Mouse (Mus musculus) embryonic facial prominence, embryonic 14.5 days (tissue): ENCODE measurements at regions not wholly inside any gene's neighbourhood (a gene's known extent, or its start where the extent isn't known, plus 50 kb on each side); places are given as distances from the start of the nearest gene placed in this dataset.

Source experiments
- ATAC-seq: fragments of 200-750 bp; cut with Nextera tagmentation; 2 replicates; pipeline ENCODE4 v1.8.0; 2017; ENCODE audit warnings: low read depth, moderate number of reproducible peaks, moderate TSS enrichment
- DNase-seq: peaks from one replicate; pipeline ENCODE4 v3.0.0-alpha.2; 2015; ENCODE audit warnings: low spot score
- H3K27ac ChIP-seq: fragments of 300-500 bp; sonication (generic); replicated peaks from 2 replicates; pipeline ENCODE4 v1.5.1; 2014; ENCODE audit warnings: low read depth, mild to moderate bottlenecking, low read length, moderate library complexity
- H3K27me3 ChIP-seq: fragments of 300-500 bp; sonication (generic); replicated peaks from 2 replicates; pipeline ENCODE4 v1.6.1; 2014; ENCODE audit warnings: low read length; ENCODE audit not compliant: control insufficient read depth, insufficient read depth
- H3K36me3 ChIP-seq: fragments of 300-500 bp; sonication (generic); 2 replicates; pipeline ENCODE4 v1.6.1; 2014; ENCODE audit warnings: low read length, mixed read lengths; ENCODE audit not compliant: control insufficient read depth, insufficient read depth
- H3K4me1 ChIP-seq: fragments of 300-500 bp; sonication (generic); 2 replicates; pipeline ENCODE4 v1.6.1; 2014; ENCODE audit warnings: antibody characterized with exemption, low read length; ENCODE audit not compliant: control insufficient read depth, insufficient read depth
- H3K4me2 ChIP-seq: fragments of 300-500 bp; sonication (generic); 2 replicates; pipeline ENCODE4 v1.6.1; 2014; ENCODE audit warnings: low read depth, mild to moderate bottlenecking, low read length, moderate library complexity, mixed read lengths
- H3K4me3 ChIP-seq: fragments of 300-500 bp; sonication (generic); 2 replicates; pipeline ENCODE4 v1.5.1; 2014; ENCODE audit warnings: low read depth, mild to moderate bottlenecking, low read length
- H3K9ac ChIP-seq: fragments of 300-500 bp; sonication (generic); 2 replicates; pipeline ENCODE4 v1.6.1; 2014; ENCODE audit warnings: low read depth, mild to moderate bottlenecking, low read length, moderate library complexity, mixed read lengths
- H3K9me3 ChIP-seq: fragments of 300-500 bp; sonication (generic); 2 replicates; pipeline ENCODE4 v1.6.1; 2016; ENCODE audit warnings: low read length; ENCODE audit not compliant: control insufficient read depth
- WGBS: fragments of 180-500 bp; shearing (Covaris S2); extraction: QIAGEN DNeasy Blood & Tissue Kit; methylation state at CpG from one replicate; pipeline ENCODE4 v1.1.7; 2014; 5-methylcytosine and 5-hydroxymethylcytosine counted together

GRCm38 (mm10) chr13:31339901-31340300 is 216.0 kb upstream of the Foxq1 start:
- no peak overlapping the region for H3K9ac ChIP-seq
- H3K27ac ChIP-seq = no peak overlapping the region
- H3K36me3 ChIP-seq = no peaks in the 10 kb centered on the region
- ATAC-seq (no peak), DNase-seq (no peak)
- no peaks in the 10 kb centered on the region for H3K4me1 ChIP-seq
- no peaks in the 10 kb centered on the region for H3K27me3 ChIP-seq
- no peak overlapping the region for H3K4me2 ChIP-seq
- H3K9me3 ChIP-seq = no peaks in the 10 kb centered on the region
- H3K4me3 ChIP-seq = no peak overlapping the region
- WGBS = 66% methylated on average over 2 of the region's 2 CpGs

- Histone ChIP-seq H3K9me3 (no peaks in the 10 kb centered on the region), H3K4me1 (no peaks in the 10 kb centered on the region), H3K9ac (no peak overlapping the region), H3K4me3 (no peak overlapping the region), H3K36me3 (no peaks in the 10 kb centered on the region), H3K27ac (no peak overlapping the region), H3K4me2 (no peak overlapping the region), H3K27me3 (no peaks in the 10 kb centered on the region)
- 79% methylated on average over 7 of the region's 7 CpGs for WGBS
- ATAC-seq (no peak), DNase-seq (no peak)
These were observed 215.5 kb upstream of the Foxq1 start for GRCm38 (mm10) chr13:31340363-31340948.

GRCm38 (mm10) chr13:31341282-31342100 is 214.4 kb upstream of the Foxq1 start:
- WGBS = 65% methylated on average over 15 of the region's 15 CpGs
- H3K4me1 ChIP-seq = no peaks in the 10 kb centered on the region
- no peak overlapping the region for H3K4me3 ChIP-seq
- H3K9ac ChIP-seq = no peak overlapping the region
- no peaks in the 10 kb centered on the region for H3K27me3 ChIP-seq
- no peaks in the 10 kb centered on the region for H3K36me3 ChIP-seq
- DNase-seq = no peak
- H3K9me3 ChIP-seq = no peaks in the 10 kb centered on the region
- no peak overlapping the region for H3K27ac ChIP-seq
- H3K4me2 ChIP-seq = no peak overlapping the region
- no peak for ATAC-seq

- Histone ChIP-seq H3K27ac (no peak overlapping the region), H3K9me3 (no peaks in the 10 kb centered on the region), H3K4me1 (no peaks in the 10 kb centered on the region), H3K4me2 (no peak overlapping the region), H3K4me3 (no peak overlapping the region), H3K36me3 (no peaks in the 10 kb centered on the region), H3K9ac (no peak overlapping the region), H3K27me3 (no peaks in the 10 kb centered on the region)
- ATAC-seq (no peak), DNase-seq (no peak)
- 87% methylated on average over 1 of the region's 1 CpGs for WGBS
These were observed 209.7 kb upstream of the Foxq1 start for GRCm38 (mm10) chr13:31346205-31346604.

- Histone ChIP-seq H3K27me3 (no peaks in the 10 kb centered on the region), H3K9me3 (no peaks in the 10 kb centered on the region), H3K4me3 (no peak overlapping the region), H3K4me2 (no peak overlapping the region), H3K9ac (no peak overlapping the region), H3K27ac (no peak overlapping the region), H3K4me1 (no peaks in the 10 kb centered on the region), H3K36me3 (no peaks in the 10 kb centered on the region)
- DNase-seq (no peak), ATAC-seq (no peak)
- WGBS = 46% methylated on average over 2 of the region's 2 CpGs
These were observed 208.9 kb upstream of the Foxq1 start for GRCm38 (mm10) chr13:31347000-31347399.

- ATAC-seq (peak; percentile 37), DNase-seq (peak; percentile 25)
- no peak overlapping the region for H3K27ac ChIP-seq
- no peaks in the 10 kb centered on the region for H3K36me3 ChIP-seq
- H3K9ac ChIP-seq = no peak overlapping the region
- H3K9me3 ChIP-seq = no peaks in the 10 kb centered on the region
- no peaks in the 10 kb centered on the region for H3K4me1 ChIP-seq
- H3K4me2 ChIP-seq = no peak overlapping the region
- no peak overlapping the region for H3K4me3 ChIP-seq
- WGBS = 29% methylated on average over 2 of the region's 2 CpGs
- no peaks in the 10 kb centered on the region for H3K27me3 ChIP-seq
These were observed 206.3 kb upstream of the Foxq1 start for GRCm38 (mm10) chr13:31349671-31350070.

GRCm38 (mm10) chr13:31351481-31351880 is 204.5 kb upstream of the Foxq1 start:
- H3K27me3 ChIP-seq = no peaks in the 10 kb centered on the region
- no peaks in the 10 kb centered on the region for H3K4me1 ChIP-seq
- no peak for DNase-seq
- no peak for ATAC-seq
- H3K4me2 ChIP-seq = no peak overlapping the region
- H3K4me3 ChIP-seq = no peak overlapping the region
- no peak overlapping the region for H3K9ac ChIP-seq
- no peaks in the 10 kb centered on the region for H3K9me3 ChIP-seq
- no peaks in the 10 kb centered on the region for H3K36me3 ChIP-seq
- no peak overlapping the region for H3K27ac ChIP-seq

GRCm38 (mm10) chr13:31352825-31353224 is 203.1 kb upstream of the Foxq1 start:
- Histone ChIP-seq H3K4me3 (no peak overlapping the region), H3K9me3 (no peaks in the 10 kb centered on the region), H3K27me3 (no peaks in the 10 kb centered on the region), H3K36me3 (no peaks in the 10 kb centered on the region), H3K9ac (no peak overlapping the region), H3K4me1 (no peaks in the 10 kb centered on the region; the same call in 1 of the 2 replicates), H3K4me2 (no peak overlapping the region), H3K27ac (no peak overlapping the region)
- DNase-seq = no peak
- ATAC-seq = no peak
- 70% methylated on average over 5 of the region's 5 CpGs for WGBS

GRCm38 (mm10) chr13:31359353-31359752 is 196.6 kb upstream of the Foxq1 start:
- no peaks in the 10 kb centered on the region for H3K27me3 ChIP-seq
- DNase-seq = no peak

More at GRCm38 (mm10) chr13:31359353-31359752, 196.6 kb upstream of the Foxq1 start:
- no peaks in the 10 kb centered on the region for H3K9me3 ChIP-seq
- 88% methylated on average over 4 of the region's 4 CpGs for WGBS
- peaks cover 10% of the 10 kb centered on the region; the same call in 1 of the 2 replicates for H3K4me1 ChIP-seq
- H3K27ac ChIP-seq = no peak overlapping the region
- H3K9ac ChIP-seq = no peak overlapping the region
- H3K4me2 ChIP-seq = no peak overlapping the region
- H3K36me3 ChIP-seq = no peaks in the 10 kb centered on the region
- no peak overlapping the region for H3K4me3 ChIP-seq
- ATAC-seq = no peak
